Mouse (Mus musculus): ENCODE measurements around the gene Gpi1. TPM values are rescaled to one million over a fixed set of nuclear protein-coding genes. Genes with fewer than 3 reads are reported as not detected.

The Gpi1 gene
- total and polyA plus RNA-seq, 3 experiments = 270 to 1,355 (median 727) TPM

DNA sequence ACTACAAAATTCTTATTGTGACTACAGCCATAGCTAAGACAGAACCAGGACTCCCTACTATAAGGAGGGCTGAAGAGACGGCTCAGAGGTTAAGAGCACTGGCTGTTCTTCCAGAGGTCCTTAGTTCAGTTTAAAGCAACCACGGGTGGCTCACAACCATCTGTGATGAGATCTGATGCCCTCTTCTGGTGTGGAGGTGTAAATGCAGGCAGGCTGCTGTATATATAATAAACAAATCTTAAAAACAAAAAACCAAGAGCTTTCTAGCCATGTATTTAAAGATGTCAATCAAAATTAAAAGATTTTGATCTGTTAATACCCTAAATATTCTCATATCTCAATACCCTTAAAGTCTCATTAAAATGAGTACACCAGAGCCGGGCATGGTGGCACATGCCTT is 71.0 kb downstream of the Gpi1 start:
- H3K4me1 ChIP-seq (ENCODE audit: control insufficient read depth in 1 of 2, insufficient read depth in 2 of 2, low read length in 2 of 2) = no peaks in the 10 kb centered on the region
- H3K27me3 ChIP-seq (ENCODE audit: control insufficient read depth in 1 of 2, insufficient read depth in 2 of 2, low read length in 2 of 2) = no peaks in the 10 kb centered on the region
- no peak overlapping the region for H3K4me3 ChIP-seq (ENCODE audit: control insufficient read depth in 1 of 2, insufficient read depth in 1 of 2, low read depth in 2 of 2, low read length in 2 of 2)
- TF ChIP-seq POLR2AphosphoS2 (IDR thresholded peaks at IDR 0.05; ENCODE audit: low read length) (no peak), JUND (IDR thresholded peaks at IDR 0.05; ENCODE audit: low read depth, low read length) (no peak), CTCF (IDR thresholded peaks at IDR 0.05 in 2 of 3, conservative IDR thresholded peaks at IDR 0.05 in 1 of 3; ENCODE audit: control insufficient read depth in 1 of 3, insufficient read depth in 1 of 3, low read depth in 2 of 3, low read length in 3 of 3, poor library complexity in 1 of 3, severe bottlenecking in 1 of 3) (peak; percentile 21 to 39 (median 22); a peak in 3 of 6 replicates)
- no peak overlapping the region for H3K27ac ChIP-seq (ENCODE audit: control insufficient read depth, low read depth, low read length)
- H3K36me3 ChIP-seq (ENCODE audit: control insufficient read depth in 1 of 2, insufficient read depth in 2 of 2, low read length in 2 of 2) = peaks cover 0 to 47% of the 10 kb centered on the region in 2 experiments; a peak in 2 of 4 replicates
- peak; percentile 33 for DNase-seq (ENCODE audit: low read depth, low spot score)
- peaks cover 4% of the 10 kb centered on the region; the same call in 1 of the 2 replicates for H3K79me2 ChIP-seq (ENCODE audit: control insufficient read depth, insufficient read depth, low read length, poor library complexity)
- no peaks in the 10 kb centered on the region for H3K9me3 ChIP-seq (replicated peaks; ENCODE audit: insufficient read depth, low read length)
- H3K9ac ChIP-seq (ENCODE audit: control insufficient read depth, low read depth, low read length, poor library complexity, severe bottlenecking) = no peak overlapping the region

- no peaks in the 10 kb centered on the region for H3K27me3 ChIP-seq (ENCODE audit: control insufficient read depth in 1 of 2, insufficient read depth in 2 of 2, low read length in 2 of 2)
- H3K4me3 ChIP-seq (ENCODE audit: control insufficient read depth in 1 of 2, insufficient read depth in 1 of 2, low read depth in 2 of 2, low read length in 2 of 2) = no peak overlapping the region
- peaks cover 4% of the 10 kb centered on the region; the same call in 1 of the 2 replicates for H3K79me2 ChIP-seq (ENCODE audit: control insufficient read depth, insufficient read depth, low read length, poor library complexity)
- H3K9ac ChIP-seq (ENCODE audit: control insufficient read depth, low read depth, low read length, poor library complexity, severe bottlenecking) = no peak overlapping the region
- H3K9me3 ChIP-seq (replicated peaks; ENCODE audit: insufficient read depth, low read length) = no peaks in the 10 kb centered on the region
- DNase-seq (ENCODE audit: low read depth, low spot score) = no peak
- TF ChIP-seq CTCF (IDR thresholded peaks at IDR 0.05 in 2 of 3, conservative IDR thresholded peaks at IDR 0.05 in 1 of 3; ENCODE audit: control insufficient read depth in 1 of 3, insufficient read depth in 1 of 3, low read depth in 2 of 3, low read length in 3 of 3, poor library complexity in 1 of 3, severe bottlenecking in 1 of 3) (no peak), USF1 (IDR thresholded peaks at IDR 0.05; ENCODE audit: low read depth, low read length) (no peak), ELF1 (IDR thresholded peaks at IDR 0.05; ENCODE audit: low read depth, low read length) (no peak), GABPA (IDR thresholded peaks at IDR 0.05; ENCODE audit: low read depth, low read length) (no peak), ZKSCAN1 (IDR thresholded peaks at IDR 0.05; ENCODE audit: low read depth, low read length) (no peak), ETS1 (IDR thresholded peaks at IDR 0.05; ENCODE audit: low read depth, low read length) (no peak), CHD2 (IDR thresholded peaks at IDR 0.05; ENCODE audit: low read length) (no peak), ZMIZ1 (IDR thresholded peaks at IDR 0.05; ENCODE audit: low read depth, low read length) (no peak), MEF2A (IDR thresholded peaks at IDR 0.05; ENCODE audit: extremely low read depth, insufficient replicate concordance, low read depth, low read length, poor library complexity, severe bottlenecking) (no peak)
- H3K36me3 ChIP-seq (ENCODE audit: control insufficient read depth in 1 of 2, insufficient read depth in 2 of 2, low read length in 2 of 2) = peaks cover 0 to 48% of the 10 kb centered on the region in 2 experiments; a peak in 2 of 4 replicates
- no peak overlapping the region for H3K27ac ChIP-seq (ENCODE audit: control insufficient read depth, low read depth, low read length)
- H3K4me1 ChIP-seq (ENCODE audit: control insufficient read depth in 1 of 2, insufficient read depth in 2 of 2, low read length in 2 of 2) = no peaks in the 10 kb centered on the region
Observed at GRCm38 (mm10) chr7:34157994-34158393, 72.1 kb downstream of the Gpi1 start.

Other genes starting within 250 kb of the Gpi1 start
- not detected in 2 replicates for gene Scgb2b27, start 216.4 kb downstream of the Gpi1 start, total RNA-seq (2012; rRNA removed)
- not detected for gene Scgb2b27, start 216.4 kb downstream of the Gpi1 start, polyA plus RNA-seq (2012; ENCODE audit: insufficient read depth in 1 of 2, insufficient read length in 2 of 2, low read depth in 1 of 2, low replicate concordance in 2 of 2, missing spikeins in 1 of 2)
- gene Scgb1b27, start 208.9 kb downstream of the Gpi1 start, total RNA-seq (2012; rRNA removed) = not detected in 2 replicates
- gene Scgb1b27, start 208.9 kb downstream of the Gpi1 start, polyA plus RNA-seq (2012; ENCODE audit: insufficient read depth in 1 of 2, insufficient read length in 2 of 2, low read depth in 1 of 2, low replicate concordance in 2 of 2, missing spikeins in 1 of 2) = not detected
- not detected in 2 replicates for gene Scgb1b30, start 134.9 kb downstream of the Gpi1 start, total RNA-seq (2012; rRNA removed)
- not detected for gene Scgb1b30, start 134.9 kb downstream of the Gpi1 start, polyA plus RNA-seq (2012; ENCODE audit: insufficient read depth in 1 of 2, insufficient read length in 2 of 2, low read depth in 1 of 2, low replicate concordance in 2 of 2, missing spikeins in 1 of 2)
- gene Wtip, start 97.1 kb downstream of the Gpi1 start, total RNA-seq (2012; rRNA removed) = not detected in 2 replicates
- not detected for gene Wtip, start 97.1 kb downstream of the Gpi1 start, polyA plus RNA-seq (2012; ENCODE audit: insufficient read depth in 1 of 2, insufficient read length in 2 of 2, low read depth in 1 of 2, low replicate concordance in 2 of 2, missing spikeins in 1 of 2)
- 207 and 210 TPM in 2 replicates for gene Uba2, start 60.7 kb downstream of the Gpi1 start, total RNA-seq (2012; rRNA removed)
- 100 to 1,000 TPM in 1 of 2 experiments, not detected in 1; 201 TPM for gene Uba2, start 60.7 kb downstream of the Gpi1 start, polyA plus RNA-seq (2012; ENCODE audit: insufficient read depth in 1 of 2, insufficient read length in 2 of 2, low read depth in 1 of 2, low replicate concordance in 2 of 2, missing spikeins in 1 of 2)
- 25.7 and 29.5 TPM in 2 replicates for gene Pdcd2l, start 33.7 kb downstream of the Gpi1 start, total RNA-seq (2012; rRNA removed)
- 10 to 100 TPM in 1 of 2 experiments, not detected in 1; 26.6 TPM for gene Pdcd2l, start 33.7 kb downstream of the Gpi1 start, polyA plus RNA-seq (2012; ENCODE audit: insufficient read depth in 1 of 2, insufficient read length in 2 of 2, low read depth in 1 of 2, low replicate concordance in 2 of 2, missing spikeins in 1 of 2)
- gene Gm6096, start 20.7 kb upstream of the Gpi1 start, total RNA-seq (2012; rRNA removed) = not detected in 2 replicates
- not detected for gene Gm6096, start 20.7 kb upstream of the Gpi1 start, polyA plus RNA-seq (2012; ENCODE audit: insufficient read depth in 1 of 2, insufficient read length in 2 of 2, low read depth in 1 of 2, low replicate concordance in 2 of 2, missing spikeins in 1 of 2)
- 7.8 and 9.5 TPM in 2 replicates for gene 4931406P16Rik, start 83.2 kb upstream of the Gpi1 start, total RNA-seq (2012; rRNA removed)
- 10 to 100 TPM in 1 of 2 experiments, not detected in 1; 18.0 TPM for gene 4931406P16Rik, start 83.2 kb upstream of the Gpi1 start, polyA plus RNA-seq (2012; ENCODE audit: insufficient read depth in 1 of 2, insufficient read length in 2 of 2, low read depth in 1 of 2, low replicate concordance in 2 of 2, missing spikeins in 1 of 2)
- gene Lsm14a, start 163.0 kb upstream of the Gpi1 start, total RNA-seq (2012; rRNA removed) = 66.4 and 70.1 TPM in 2 replicates
- 100 to 1,000 TPM; 233 to 371 TPM for gene Lsm14a, start 163.0 kb upstream of the Gpi1 start, polyA plus RNA-seq (2012; ENCODE audit: insufficient read depth in 1 of 2, insufficient read length in 2 of 2, low read depth in 1 of 2, low replicate concordance in 2 of 2, missing spikeins in 1 of 2)

Data from MEL (cell line).